23 mouse cellular contexts compared by ENCODE assay signal in the genomic region with DNA sequence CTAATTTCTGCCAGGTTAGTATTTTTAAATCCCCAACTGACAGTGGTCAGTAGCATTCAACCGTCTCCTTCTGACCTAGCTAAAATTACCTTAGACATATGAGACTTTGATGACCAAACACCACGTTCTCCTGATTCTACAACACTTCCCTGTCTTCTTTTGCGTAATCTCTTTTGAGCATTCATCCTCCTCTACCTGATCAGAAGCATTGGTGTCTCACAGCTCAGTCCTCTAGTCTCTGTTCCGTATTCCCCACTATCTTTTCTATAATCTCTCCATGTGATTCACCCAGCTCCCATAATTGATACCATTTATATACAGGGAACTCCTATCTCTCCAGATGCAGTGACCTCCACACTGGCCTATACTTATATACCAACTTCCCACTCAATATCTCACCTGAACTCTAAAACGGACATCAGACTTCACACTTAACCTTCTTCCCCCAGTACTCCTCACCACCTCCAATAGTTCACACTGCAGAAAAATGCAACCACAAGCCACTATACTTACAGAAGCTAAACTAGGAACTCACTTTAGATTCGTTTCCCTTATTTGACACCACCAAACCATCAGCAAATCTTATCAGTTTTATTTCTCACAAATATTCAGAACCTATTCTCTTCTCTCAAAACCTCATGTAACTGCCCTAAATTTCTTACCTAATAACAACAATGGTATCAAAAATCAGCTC. TPM values are rescaled to one million over a fixed set of nuclear protein-coding genes. Genes with fewer than 3 reads are reported as not detected.
"Had no signal": no experiment of that assay in that cellular context is flagged by ENCODE, and none has a peak within 500 bp of the region (broad histone marks: within the 10 kb centered on the region; RNA-seq: fewer than 3 reads in every experiment).

No protein-coding gene starts in this region.

- DNase-seq: kidney, adult 2 months; kidney, postnatal 14 days; kidney, postnatal 4 days; left cerebral cortex, postnatal 4 days; liver, postnatal 0 days; lung, embryonic 14.5 days; lung, postnatal 36 days; midbrain, embryonic 14.5 days; right cerebral cortex, adult 18-20 months; right cerebral cortex, postnatal 14 days; right cerebral cortex, postnatal 4 days; thymus, postnatal 36 days had no signal

- H3K4me3 ChIP-seq: kidney, embryonic 15.5 days; limb, embryonic 12.5 days; limb, embryonic 15.5 days; neural tube, embryonic 12.5 days; neural tube, embryonic 15.5 days; stomach, embryonic 15.5 days had no signal

- ATAC-seq: inflammation-experienced regulatory T-cells, adult 6 months; intestine, embryonic 16.5 days; liver, postnatal 0 days; lung, postnatal 0 days had no signal

- H3K27me3 ChIP-seq: kidney, embryonic 15.5 days; limb, embryonic 12.5 days; limb, embryonic 15.5 days; neural tube, embryonic 12.5 days; neural tube, embryonic 15.5 days; stomach, embryonic 15.5 days had no signal

- H3K27ac ChIP-seq: kidney, embryonic 15.5 days; limb, embryonic 12.5 days; limb, embryonic 15.5 days; liver, embryonic 14.5 days; neural tube, embryonic 12.5 days; neural tube, embryonic 15.5 days; stomach, embryonic 15.5 days had no signal

- H3K36me3 ChIP-seq: neural tube, embryonic 12.5 days; neural tube, embryonic 15.5 days; stomach, embryonic 15.5 days had no signal

RNA-seq across cellular contexts. Expression of a gene that starts 36.6 kb away (rescaled TPM):
- total RNA-seq: midbrain, postnatal 0 days had no signal
